Mouse (Mus musculus): ENCODE measurements around the gene Olfr649.

DNA sequence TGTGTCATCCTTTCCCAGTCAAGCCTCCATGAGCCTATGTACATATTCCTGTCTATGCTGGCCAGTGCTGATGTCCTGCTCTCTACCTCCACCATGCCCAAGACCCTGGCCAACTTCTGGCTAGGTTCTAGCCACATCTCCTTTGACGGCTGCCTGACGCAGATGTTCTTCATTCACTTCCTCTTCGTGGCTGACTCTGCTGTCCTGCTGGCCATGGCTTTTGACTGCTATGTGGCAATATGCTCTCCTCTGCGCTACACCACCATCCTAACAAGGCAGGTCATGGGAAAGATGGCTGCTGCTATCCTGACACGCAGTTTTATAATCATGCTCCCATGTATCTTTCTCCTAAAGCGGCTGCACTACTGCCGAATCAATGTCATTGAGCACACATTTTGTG, 10.4 kb upstream of the Olfr649 start:
- TF ChIP-seq CTCF (conservative IDR thresholded peaks at IDR 0.05; ENCODE audit: insufficient read depth, insufficient read length, low read depth, low read length): no peak
- TF ChIP-seq POLR2A (IDR thresholded peaks at IDR 0.05; ENCODE audit: low read depth, low read length): no peak
